Mouse (Mus musculus) liver, embryonic 15.5 days (tissue): Measurements from ENCODE around the gene Furin. TPM values are rescaled to one million over a fixed set of nuclear protein-coding genes. Genes with fewer than 3 reads are reported as not detected.

Experiments
- ATAC-seq: fragments of 200-750 bp; cut with Nextera tagmentation; 2 replicates; pipeline ENCODE4 v1.8.0; 2017; ENCODE audit warnings: moderate number of reproducible peaks, mild to moderate bottlenecking, moderate library complexity; ENCODE audit not compliant: insufficient read depth
- H3K27ac ChIP-seq: fragments of 300-500 bp; sonication (generic); replicated peaks from 2 replicates; pipeline ENCODE4 v1.5.1; 2015; ENCODE audit warnings: mild to moderate bottlenecking, inconsistent platforms
- H3K27me3 ChIP-seq: fragments of 300-500 bp; sonication (generic); 2 replicates; pipeline ENCODE4 v1.6.1; 2015; ENCODE audit warnings: mild to moderate bottlenecking, inconsistent platforms
- H3K36me3 ChIP-seq: fragments of 300-500 bp; sonication (generic); replicated peaks from 2 replicates; pipeline ENCODE4 v1.6.1; 2015; ENCODE audit warnings: moderate library complexity, mild to moderate bottlenecking, inconsistent platforms
- H3K4me1 ChIP-seq: fragments of 300-500 bp; sonication (generic); replicated peaks from 2 replicates; pipeline ENCODE4 v1.6.1; 2015; ENCODE audit warnings: inconsistent platforms
- H3K4me2 ChIP-seq: fragments of 300-500 bp; sonication (generic); 2 replicates; pipeline ENCODE4 v1.6.1; 2015; ENCODE audit warnings: moderate library complexity, mild to moderate bottlenecking, inconsistent platforms
- H3K4me3 ChIP-seq: fragments of 300-500 bp; sonication (generic); replicated peaks from 2 replicates; pipeline ENCODE4 v1.5.1; 2015; ENCODE audit warnings: mild to moderate bottlenecking, inconsistent platforms
- H3K9ac ChIP-seq: fragments of 300-500 bp; sonication (generic); 2 replicates; pipeline ENCODE4 v1.6.1; 2015; ENCODE audit warnings: moderate library complexity, mild to moderate bottlenecking, inconsistent platforms
- H3K9me3 ChIP-seq: fragments of 300-500 bp; sonication (generic); replicated peaks from 2 replicates; pipeline ENCODE4 v1.6.1; 2016; ENCODE audit warnings: inconsistent platforms
- WGBS: fragments of 180-500 bp; shearing (Covaris S2); methylation state at CpG from one replicate; pipeline ENCODE4 v1.1.7; 2015; ENCODE audit warnings: mixed read lengths; ENCODE audit not compliant: insufficient replicate concordance; 5-methylcytosine and 5-hydroxymethylcytosine counted together
- polyA plus RNA-seq: library from polyadenylated mRNA; unstranded; fragments of >200 nt; fragmentation: Nextera tagmentation; extraction: Ambion mirVana; gene quantifications from 2 replicates; pipeline ENCODE4 v1.2.1, GENCODE M21; 2015

Gene Furin
- polyA plus RNA-seq, 1 experiment from 2014 or later, result 8.0 TPM

GRCm38 (mm10) chr7:80382919-80383318, 22.3 kb downstream of the Furin start:
- Histone ChIP-seq H3K27ac (no peak overlapping the region), H3K36me3 (peaks cover 18% of the 10 kb centered on the region), H3K9me3 (no peaks in the 10 kb centered on the region), H3K4me2 (no peak overlapping the region), H3K9ac (no peak overlapping the region), H3K4me1 (peaks cover 16% of the 10 kb centered on the region), H3K4me3 (no peak overlapping the region), H3K27me3 (peaks cover 17% of the 10 kb centered on the region)
- 69% methylated on average over 11 of the region's 11 CpGs for WGBS
- no peak for ATAC-seq

GRCm38 (mm10) chr7:80379531-80379930, 25.7 kb downstream of the Furin start:
- no peaks in the 10 kb centered on the region for H3K9me3 ChIP-seq
- no peaks in the 10 kb centered on the region; the same call in 1 of the 2 replicates for H3K4me1 ChIP-seq
- no peak overlapping the region for H3K4me2 ChIP-seq
- H3K4me3 ChIP-seq, result no peak overlapping the region
- no peak overlapping the region for H3K9ac ChIP-seq
- no peak overlapping the region for H3K27ac ChIP-seq
- 59% methylated on average over 13 of the region's 13 CpGs for WGBS
- no peaks in the 10 kb centered on the region for H3K27me3 ChIP-seq
- H3K36me3 ChIP-seq, result peaks cover 22% of the 10 kb centered on the region
- ATAC-seq, result no peak

- peaks cover 22% of the 10 kb centered on the region for H3K36me3 ChIP-seq
- 42% methylated on average over 6 of the region's 6 CpGs for WGBS
- no peak overlapping the region for H3K9ac ChIP-seq
- no peak overlapping the region for H3K4me3 ChIP-seq
- H3K27ac ChIP-seq, result no peak overlapping the region
- H3K4me1 ChIP-seq, result no peaks in the 10 kb centered on the region; the same call in 1 of the 2 replicates
- no peaks in the 10 kb centered on the region for H3K9me3 ChIP-seq
- no peak overlapping the region for H3K4me2 ChIP-seq
- peaks cover 8% of the 10 kb centered on the region; the same call in 1 of the 2 replicates for H3K27me3 ChIP-seq
- ATAC-seq, result no peak
Measured at GRCm38 (mm10) chr7:80377471-80377870, 27.8 kb downstream of the Furin start.

DNA sequence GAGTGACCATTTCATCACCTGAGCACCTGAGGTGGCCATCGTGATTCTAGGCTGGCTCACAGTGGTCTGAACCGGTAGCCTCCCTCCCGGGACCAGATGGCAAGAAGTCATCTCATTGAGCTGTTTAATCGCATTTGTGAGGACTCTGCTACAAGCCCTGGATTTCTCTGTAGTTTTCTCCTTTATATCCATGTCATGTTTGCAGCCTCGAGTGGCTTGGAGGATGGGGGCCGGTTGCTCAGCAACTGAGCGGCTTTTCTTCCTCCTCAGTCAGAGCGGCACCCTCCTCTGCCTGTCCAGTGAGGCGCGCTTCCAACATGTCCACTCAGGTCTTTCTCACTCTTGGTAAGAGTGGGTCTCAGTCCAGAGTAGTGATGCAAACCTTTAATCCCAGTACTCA, 29.0 kb downstream of the Furin start:
- 70% methylated on average over 10 of the region's 10 CpGs for WGBS
- Histone ChIP-seq H3K9ac (no peak overlapping the region), H3K27me3 (peaks cover 21% of the 10 kb centered on the region), H3K4me2 (no peak overlapping the region), H3K4me3 (no peak overlapping the region), H3K4me1 (peaks cover 5% of the 10 kb centered on the region; the same call in 1 of the 2 replicates), H3K27ac (no peak overlapping the region), H3K36me3 (peaks cover 17% of the 10 kb centered on the region), H3K9me3 (no peaks in the 10 kb centered on the region)
- ATAC-seq, result no peak

- no peaks in the 10 kb centered on the region for H3K9me3 ChIP-seq
- ATAC-seq, result no peak
- H3K36me3 ChIP-seq, result peaks cover 17% of the 10 kb centered on the region
- H3K27me3 ChIP-seq, result peaks cover 28% of the 10 kb centered on the region
- H3K4me2 ChIP-seq, result no peak overlapping the region
- WGBS, result 38% methylated on average over 9 of the region's 9 CpGs
- H3K4me3 ChIP-seq, result no peak overlapping the region
- H3K27ac ChIP-seq, result no peak overlapping the region
- H3K9ac ChIP-seq, result no peak overlapping the region
- H3K4me1 ChIP-seq, result peaks cover 11% of the 10 kb centered on the region
Measured at GRCm38 (mm10) chr7:80375376-80376039, 29.7 kb downstream of the Furin start.

GRCm38 (mm10) chr7:80374733-80375132, 30.5 kb downstream of the Furin start:
- H3K27me3 ChIP-seq, result peaks cover 36% of the 10 kb centered on the region
- no peaks in the 10 kb centered on the region for H3K9me3 ChIP-seq
- no peak overlapping the region for H3K4me3 ChIP-seq
- no peak overlapping the region for H3K27ac ChIP-seq
- peaks cover 18% of the 10 kb centered on the region for H3K4me1 ChIP-seq
- 78% methylated on average over 3 of the region's 3 CpGs for WGBS
- no peak for ATAC-seq
- H3K9ac ChIP-seq, result no peak overlapping the region
- H3K36me3 ChIP-seq, result peaks cover 15% of the 10 kb centered on the region
- H3K4me2 ChIP-seq, result no peak overlapping the region

- Histone ChIP-seq H3K36me3 (peaks cover 10% of the 10 kb centered on the region; the same call in 1 of the 2 replicates), H3K27ac (no peak overlapping the region), H3K27me3 (peaks cover 40% of the 10 kb centered on the region), H3K4me1 (peaks cover 18% of the 10 kb centered on the region), H3K9me3 (no peaks in the 10 kb centered on the region), H3K9ac (no peak overlapping the region), H3K4me2 (no peak overlapping the region), H3K4me3 (no peak overlapping the region)
- no peak for ATAC-seq
- 54% methylated on average over 3 of the region's 3 CpGs for WGBS
Measured at GRCm38 (mm10) chr7:80374280-80374679, 31.0 kb downstream of the Furin start.

- H3K27me3 ChIP-seq, result peaks cover 42% of the 10 kb centered on the region
- H3K4me2 ChIP-seq, result no peak overlapping the region
- no peak for ATAC-seq
- H3K27ac ChIP-seq, result no peak overlapping the region
- H3K36me3 ChIP-seq, result 0 out of 2 replicates have a peak, but pooled peaks cover 10% of the 10 kb centered on the region
- WGBS, result 68% methylated on average over 12 of the region's 12 CpGs
- no peak overlapping the region for H3K9ac ChIP-seq
- H3K4me1 ChIP-seq, result peaks cover 18% of the 10 kb centered on the region
- no peak overlapping the region for H3K4me3 ChIP-seq
- H3K9me3 ChIP-seq, result no peaks in the 10 kb centered on the region
Measured at GRCm38 (mm10) chr7:80373850-80374249, 31.4 kb downstream of the Furin start.

DNA sequence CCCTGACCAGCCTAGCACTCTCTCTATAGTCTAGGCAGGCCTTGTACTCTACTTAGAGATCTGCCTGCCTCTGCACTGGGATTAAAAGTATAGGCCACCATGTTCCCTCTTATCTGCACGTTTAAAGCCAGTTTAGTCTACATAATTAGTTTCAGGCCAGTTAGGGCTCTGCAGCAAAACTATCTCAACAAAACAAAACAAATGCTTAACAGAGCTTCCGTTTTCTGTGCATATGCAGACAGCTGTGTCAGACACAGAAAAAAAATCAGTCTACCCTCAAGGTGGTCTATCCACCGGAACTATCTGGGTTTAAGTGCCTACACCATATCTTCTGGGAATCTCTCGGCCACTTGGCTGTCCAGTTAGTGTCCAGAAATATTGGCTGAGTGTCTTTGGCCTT, 31.9 kb downstream of the Furin start:
- Histone ChIP-seq H3K4me3 (no peak overlapping the region), H3K27me3 (peaks cover 45% of the 10 kb centered on the region), H3K27ac (no peak overlapping the region), H3K9ac (no peak overlapping the region), H3K4me2 (no peak overlapping the region), H3K36me3 (peaks cover 6% of the 10 kb centered on the region; the same call in 1 of the 2 replicates), H3K4me1 (peaks cover 22% of the 10 kb centered on the region), H3K9me3 (no peaks in the 10 kb centered on the region)
- 53% methylated on average over 4 of the region's 4 CpGs for WGBS
- no peak for ATAC-seq

- no peak overlapping the region for H3K4me3 ChIP-seq
- no peak overlapping the region for H3K4me2 ChIP-seq
- no peak overlapping the region for H3K9ac ChIP-seq
- no peak for ATAC-seq
- H3K36me3 ChIP-seq, result peaks cover 8% of the 10 kb centered on the region
- H3K9me3 ChIP-seq, result no peaks in the 10 kb centered on the region
- peaks cover 47% of the 10 kb centered on the region for H3K27me3 ChIP-seq
- peaks cover 24% of the 10 kb centered on the region for H3K4me1 ChIP-seq
- WGBS, result 41% methylated on average over 2 of the region's 2 CpGs
- no peak overlapping the region for H3K27ac ChIP-seq
Measured at GRCm38 (mm10) chr7:80372667-80373066, 32.6 kb downstream of the Furin start.

GRCm38 (mm10) chr7:80372166-80372565, 33.1 kb downstream of the Furin start:
- Histone ChIP-seq H3K4me2 (no peak overlapping the region), H3K27me3 (peaks cover 47% of the 10 kb centered on the region), H3K4me3 (no peak overlapping the region), H3K9me3 (no peaks in the 10 kb centered on the region), H3K9ac (no peak overlapping the region), H3K27ac (no peak overlapping the region), H3K4me1 (peaks cover 24% of the 10 kb centered on the region), H3K36me3 (peaks cover 10% of the 10 kb centered on the region)
- ATAC-seq, result no peak
- WGBS, result 52% methylated on average over 3 of the region's 3 CpGs
